Comparison of ENCODE assay signal across 9 mouse cellular contexts in the genomic region with DNA sequence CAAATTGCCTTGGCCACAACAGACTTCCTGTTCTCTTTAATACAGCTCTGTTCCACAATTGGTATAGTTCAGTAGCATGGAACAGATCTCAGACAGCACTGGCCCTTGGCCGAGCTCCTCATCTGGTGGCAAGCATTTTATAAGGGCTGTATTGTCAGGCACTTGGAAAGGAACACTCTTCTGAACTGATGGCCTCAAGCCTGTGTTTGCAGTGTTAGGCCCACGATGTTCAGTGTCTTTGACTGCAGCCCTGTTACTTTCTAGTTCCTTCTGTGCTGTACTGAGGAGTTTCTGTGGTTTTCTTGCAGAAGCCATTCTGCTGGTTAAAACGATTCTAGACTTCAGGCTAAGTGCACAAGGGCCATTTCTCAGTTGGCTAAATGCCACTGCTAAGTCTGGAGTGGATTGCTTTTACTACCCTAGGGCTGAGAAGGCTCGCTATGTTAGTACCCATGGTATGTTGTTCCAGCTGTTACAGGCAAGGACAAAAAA.
DNase-seq lines count a peak whose midpoint lies in the region; ATAC-seq and TF ChIP-seq lines count a peak whose summit lies in the region.
"Had no signal": no experiment of that assay in that cellular context is flagged by ENCODE, and none has a peak within 500 bp of the region (broad histone marks: within the 10 kb centered on the region; RNA-seq: fewer than 3 reads in every experiment).

No protein-coding gene starts in this region.

- H3K36me3 ChIP-seq in neural tube, embryonic 15.5 days: no peaks in the 10 kb centered on the region
- no peaks in the 10 kb centered on the region for H3K36me3 ChIP-seq in hindbrain, embryonic 10.5 days

- no peak for TF ChIP-seq CTCF in cerebellum, adult 2 months (IDR thresholded peaks at IDR 0.05; ENCODE audit: borderline replicate concordance, insufficient read depth, low read depth, low read length)

- H3K4me2 ChIP-seq in neural tube, embryonic 15.5 days: no peak overlapping the region

- no peaks in the 10 kb centered on the region for H3K9me3 ChIP-seq in neural tube, embryonic 15.5 days (replicated peaks)
- no peaks in the 10 kb centered on the region for H3K9me3 ChIP-seq in hindbrain, embryonic 10.5 days

- H3K27me3 ChIP-seq in neural tube, embryonic 15.5 days (replicated peaks): no peaks in the 10 kb centered on the region
- no peaks in the 10 kb centered on the region for H3K27me3 ChIP-seq in cerebellum, adult 2 months (ENCODE audit: control insufficient read depth, insufficient read depth, low read length)
- no peaks in the 10 kb centered on the region for H3K27me3 ChIP-seq in hindbrain, embryonic 10.5 days (ENCODE audit: insufficient read depth, poor library complexity, severe bottlenecking)

- no peak overlapping the region for H3K4me3 ChIP-seq in neural tube, embryonic 15.5 days (replicated peaks)
- no peak overlapping the region for H3K4me3 ChIP-seq in cerebellum, adult 2 months (replicated peaks; ENCODE audit: insufficient read depth, low read depth, low read length)
- H3K4me3 ChIP-seq in hindbrain, embryonic 10.5 days: no peak overlapping the region

- no peak for DNase-seq in neural tube, embryonic 10.5 days (ENCODE audit: extremely low spot score, low spot score)
- DNase-seq in cerebellum, adult 2 months: peak; percentile 6 to 19
- peak; percentile 24 to 46 for DNase-seq in heart, adult 9 months (ENCODE audit: low spot score in 2 of 2)
- peak; percentile 50 to 62 for DNase-seq in layer of hippocampus, postnatal 10 days (ENCODE audit: low spot score in 2 of 2)
- peak; percentile 54 for DNase-seq in naive thymus-derived CD4-positive, alpha-beta T cell, adult 2 months (ENCODE audit: low read depth)
- no peak for DNase-seq in adrenal gland, postnatal 14 days
- DNase-seq in hindbrain, embryonic 10.5 days (ENCODE audit: low spot score): no peak

- WGBS in neural tube, embryonic 15.5 days: 62% methylated on average over 4 of the region's 4 CpGs
- 58% methylated on average over 4 of the region's 4 CpGs for WGBS in cerebellum, adult 2 months
- WGBS in hindbrain, embryonic 10.5 days: 80% methylated on average over 4 of the region's 4 CpGs

- no peaks in the 10 kb centered on the region for H3K4me1 ChIP-seq in neural tube, embryonic 15.5 days
- no peaks in the 10 kb centered on the region for H3K4me1 ChIP-seq in cerebellum, adult 2 months (ENCODE audit: control insufficient read depth, insufficient read depth, low read length)
- H3K4me1 ChIP-seq in hindbrain, embryonic 10.5 days (replicated peaks): no peaks in the 10 kb centered on the region

- H3K9ac ChIP-seq in neural tube, embryonic 15.5 days (replicated peaks): no peak overlapping the region
- H3K9ac ChIP-seq: liver, embryonic 14.5 days had no signal

- H3K27ac ChIP-seq in neural tube, embryonic 15.5 days (replicated peaks): peak overlapping the region; percentile 46; the same call in 1 of the 2 replicates
- H3K27ac ChIP-seq in cerebellum, adult 2 months (ENCODE audit: insufficient read depth, low read length): no peak overlapping the region
- no peak overlapping the region for H3K27ac ChIP-seq in hindbrain, embryonic 10.5 days
- H3K27ac ChIP-seq: liver, embryonic 14.5 days had no signal

- TF ChIP-seq POLR2A in cerebellum, adult 2 months (IDR thresholded peaks at IDR 0.05; ENCODE audit: borderline replicate concordance, insufficient read depth, low read length): no peak

- no peak for ATAC-seq in neural tube, embryonic 15.5 days (ENCODE audit: low FRiP score)

Comparison
In these comparisons a context has a peak if more than half of its experiments do, and no peak if none do; other contexts are left out.
1. DNase-seq: peak in cerebellum, adult 2 months (2 of 2), heart, adult 9 months (2 of 2), layer of hippocampus, postnatal 10 days (2 of 2) and naive thymus-derived CD4-positive, alpha-beta T cell, adult 2 months (single experiment); none in neural tube, embryonic 10.5 days (single experiment), adrenal gland, postnatal 14 days (single experiment) and hindbrain, embryonic 10.5 days (single experiment).